Mouse (Mus musculus): Measurements from ENCODE around the gene Sppl2c.

DNA sequence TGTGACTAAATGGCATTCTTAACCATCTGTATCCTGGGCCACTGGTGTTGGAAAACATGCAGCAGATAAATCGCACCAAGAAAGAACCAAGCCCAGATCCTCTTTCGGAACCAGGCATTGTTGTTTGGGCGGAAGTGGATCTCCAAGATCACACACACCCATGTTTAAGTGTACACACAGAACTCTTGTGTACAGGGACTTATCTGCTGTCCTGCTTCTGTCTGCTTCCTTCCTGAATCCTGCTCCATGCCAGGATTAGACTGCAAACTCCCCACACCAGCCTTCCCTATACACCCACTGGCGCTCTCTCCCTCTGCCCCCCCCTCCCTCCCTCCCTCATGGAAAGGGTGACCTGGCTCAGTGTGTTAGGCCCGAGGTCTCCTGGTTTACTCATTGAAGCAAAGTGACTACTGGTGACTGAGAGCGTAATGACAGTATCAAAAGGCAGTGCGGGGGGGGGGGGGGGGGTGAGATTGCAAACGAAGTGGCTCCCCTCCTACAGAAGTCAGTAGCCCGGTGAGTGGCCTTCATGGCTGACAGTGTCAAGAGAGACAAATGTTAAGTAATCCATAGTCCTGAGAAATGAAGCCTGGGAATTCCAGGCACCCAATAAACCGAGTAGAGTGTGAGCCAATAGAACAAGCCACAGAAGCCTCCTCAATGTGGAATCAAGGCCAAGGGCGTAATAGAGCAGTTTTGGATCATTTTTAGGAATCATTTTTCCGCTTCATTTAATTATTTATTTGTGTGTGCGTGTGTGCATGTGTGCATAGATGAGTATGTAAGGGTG, 52.0 kb downstream of the Sppl2c start:
- no peak for TF ChIP-seq POLR2A (IDR thresholded peaks at IDR 0.05; ENCODE audit: borderline replicate concordance, low read depth, low read length)
- no peak for TF ChIP-seq CTCF (IDR thresholded peaks at IDR 0.05; ENCODE audit: low read depth, low read length)

All from bone marrow macrophage, adult 2 months (primary cell).